Mouse (Mus musculus): ENCODE measurements at regions not wholly inside any gene's neighbourhood (a gene's known extent, or its start where the extent isn't known, plus 50 kb on each side); places are given as distances from the start of the nearest gene placed in this dataset.

- H3K4me3 ChIP-seq (ENCODE audit: insufficient read depth, low read length), result no peak overlapping the region
- TF ChIP-seq CTCF (IDR thresholded peaks at IDR 0.05; ENCODE audit: extremely low read depth, insufficient read depth, low read length) (no peak), POLR2A (IDR thresholded peaks at IDR 0.05; ENCODE audit: extremely low read depth, insufficient read depth, low read length) (no peak)
- H3K4me1 ChIP-seq (ENCODE audit: control insufficient read depth, insufficient read depth, low read length), result no peaks in the 10 kb centered on the region
- no peak overlapping the region for H3K27ac ChIP-seq (ENCODE audit: insufficient read depth, low read length)
These were observed 231.4 kb upstream of the Frg1 start for GRCm38 (mm10) chr8:41648276-41648675.

GRCm38 (mm10) chr8:41644626-41645025, 227.8 kb upstream of the Frg1 start:
- H3K4me1 ChIP-seq (ENCODE audit: control insufficient read depth, insufficient read depth, low read length), result no peaks in the 10 kb centered on the region
- TF ChIP-seq POLR2A (IDR thresholded peaks at IDR 0.05; ENCODE audit: extremely low read depth, insufficient read depth, low read length), result no peak
- TF ChIP-seq CTCF (IDR thresholded peaks at IDR 0.05; ENCODE audit: extremely low read depth, insufficient read depth, low read length), result no peak
- H3K4me3 ChIP-seq (ENCODE audit: insufficient read depth, low read length), result no peak overlapping the region
- no peak overlapping the region for H3K27ac ChIP-seq (ENCODE audit: insufficient read depth, low read length)

- Histone ChIP-seq H3K4me1 (ENCODE audit: control insufficient read depth, insufficient read depth, low read length) (peaks cover 3% of the 10 kb centered on the region; the same call in 1 of the 2 replicates), H3K4me3 (ENCODE audit: insufficient read depth, low read length) (no peak overlapping the region), H3K27ac (ENCODE audit: insufficient read depth, low read length) (no peak overlapping the region)
- no peak for TF ChIP-seq CTCF (IDR thresholded peaks at IDR 0.05; ENCODE audit: extremely low read depth, insufficient read depth, low read length)
- no peak for TF ChIP-seq POLR2A (IDR thresholded peaks at IDR 0.05; ENCODE audit: extremely low read depth, insufficient read depth, low read length)
These were observed 207.0 kb upstream of the Frg1 start for GRCm38 (mm10) chr8:41623841-41624240.

- H3K4me1 ChIP-seq (ENCODE audit: control insufficient read depth, insufficient read depth, low read length), result no peaks in the 10 kb centered on the region
- no peak for TF ChIP-seq POLR2A (IDR thresholded peaks at IDR 0.05; ENCODE audit: extremely low read depth, insufficient read depth, low read length)
- TF ChIP-seq CTCF (IDR thresholded peaks at IDR 0.05; ENCODE audit: extremely low read depth, insufficient read depth, low read length), result no peak
- H3K4me3 ChIP-seq (ENCODE audit: insufficient read depth, low read length), result no peak overlapping the region
- no peak overlapping the region for H3K27ac ChIP-seq (ENCODE audit: insufficient read depth, low read length)
These were observed 183.4 kb upstream of the Frg1 start for GRCm38 (mm10) chr8:41600255-41600654.

- Histone ChIP-seq H3K4me3 (ENCODE audit: insufficient read depth, low read length) (no peak overlapping the region), H3K27ac (ENCODE audit: insufficient read depth, low read length) (no peak overlapping the region), H3K4me1 (ENCODE audit: control insufficient read depth, insufficient read depth, low read length) (no peaks in the 10 kb centered on the region)
- no peak for TF ChIP-seq POLR2A (IDR thresholded peaks at IDR 0.05; ENCODE audit: extremely low read depth, insufficient read depth, low read length)
These were observed 177.6 kb upstream of the Frg1 start for GRCm38 (mm10) chr8:41594446-41594845.

GRCm38 (mm10) chr8:41593666-41594042, 176.8 kb upstream of the Frg1 start:
- H3K4me1 ChIP-seq (ENCODE audit: control insufficient read depth, insufficient read depth, low read length), result no peaks in the 10 kb centered on the region
- no peak overlapping the region for H3K27ac ChIP-seq (ENCODE audit: insufficient read depth, low read length)
- TF ChIP-seq POLR2A (IDR thresholded peaks at IDR 0.05; ENCODE audit: extremely low read depth, insufficient read depth, low read length), result no peak
- TF ChIP-seq CTCF (IDR thresholded peaks at IDR 0.05; ENCODE audit: extremely low read depth, insufficient read depth, low read length), result no peak
- H3K4me3 ChIP-seq (ENCODE audit: insufficient read depth, low read length), result no peak overlapping the region

- Histone ChIP-seq H3K4me1 (ENCODE audit: control insufficient read depth, insufficient read depth, low read length) (no peaks in the 10 kb centered on the region), H3K4me3 (ENCODE audit: insufficient read depth, low read length) (no peak overlapping the region), H3K27ac (ENCODE audit: insufficient read depth, low read length) (no peak overlapping the region)
- no peak for TF ChIP-seq CTCF (IDR thresholded peaks at IDR 0.05; ENCODE audit: extremely low read depth, insufficient read depth, low read length)
- TF ChIP-seq POLR2A (IDR thresholded peaks at IDR 0.05; ENCODE audit: extremely low read depth, insufficient read depth, low read length), result no peak
These were observed 176.1 kb upstream of the Frg1 start for GRCm38 (mm10) chr8:41592741-41593665.

GRCm38 (mm10) chr8:41592174-41592573, 175.3 kb upstream of the Frg1 start:
- no peaks in the 10 kb centered on the region for H3K4me1 ChIP-seq (ENCODE audit: control insufficient read depth, insufficient read depth, low read length)
- TF ChIP-seq CTCF (IDR thresholded peaks at IDR 0.05; ENCODE audit: extremely low read depth, insufficient read depth, low read length), result no peak
- TF ChIP-seq POLR2A (IDR thresholded peaks at IDR 0.05; ENCODE audit: extremely low read depth, insufficient read depth, low read length), result no peak
- H3K4me3 ChIP-seq (ENCODE audit: insufficient read depth, low read length), result no peak overlapping the region

GRCm38 (mm10) chr8:41588157-41588556, 171.3 kb upstream of the Frg1 start:
- Histone ChIP-seq H3K27ac (ENCODE audit: insufficient read depth, low read length) (no peak overlapping the region), H3K4me1 (ENCODE audit: control insufficient read depth, insufficient read depth, low read length) (no peaks in the 10 kb centered on the region), H3K4me3 (ENCODE audit: insufficient read depth, low read length) (no peak overlapping the region)
- TF ChIP-seq POLR2A (IDR thresholded peaks at IDR 0.05; ENCODE audit: extremely low read depth, insufficient read depth, low read length) (no peak), CTCF (IDR thresholded peaks at IDR 0.05; ENCODE audit: extremely low read depth, insufficient read depth, low read length) (no peak)

More at GRCm38 (mm10) chr8:41592174-41592573, 175.3 kb upstream of the Frg1 start:
- no peak overlapping the region for H3K27ac ChIP-seq (ENCODE audit: insufficient read depth, low read length)
